Mouse (Mus musculus) regulatory T cell (primary cell): Measurements from ENCODE around the gene Zfpl1.
"Not testable (repeated sequence)": the region's sequence is repeated elsewhere in the genome, so short reads cannot be mapped to it uniquely, and the experiment has no call there.

Experiments used
- in situ Hi-C: fragments of 300-600 bp; cut with MboI, MseI; formaldehyde crosslinking; loops from one replicate; pipeline ENCODE4 v1.15.1; 2025; ENCODE audit warnings: high pct_unique_total_duplicates

The Zfpl1 gene

GRCm38 (mm10) chr19:6084478-6085248 lies at the start of gene Zfpl1, which contains the start of gene Cdca5:
Gene Zfpl1 (minus strand): TSS chr19:6084956.
Gene Cdca5 (plus strand): TSS chr19:6084983.
- in situ Hi-C loops, result no loop called here

GRCm38 (mm10) chr19:6133197-6133596 lies 48.4 kb upstream of the Zfpl1 start:
- in situ Hi-C loops, result not testable (repeated sequence)

- in situ Hi-C loops, result no loop called here
These were observed 47.5 kb upstream of the Zfpl1 start for GRCm38 (mm10) chr19:6132171-6132827.

GRCm38 (mm10) chr19:6130414-6131128 lies 45.8 kb upstream of the Zfpl1 start:
- in situ Hi-C loops, result not testable (repeated sequence)

GRCm38 (mm10) chr19:6127760-6128341 lies 43.1 kb upstream of the Zfpl1 start, which contains the start of gene Snx15:
Gene Snx15 (minus strand): TSS chr19:6128304.
- in situ Hi-C loops, result loop anchor here (5.0 kb wide), 1 partner anchor 166 kb away; the partner anchor contains the start of gene Pola2

- in situ Hi-C loops, result loop anchor here (5.0 kb wide), 1 partner anchor 165 kb away; the partner anchor contains the start of gene Pola2
These were observed 42.2 kb upstream of the Zfpl1 start for GRCm38 (mm10) chr19:6126789-6127580.

- in situ Hi-C loops, result loop anchor here (5.0 kb wide), 1 partner anchor 164 kb away; the partner anchor contains the start of gene Pola2
These were observed 41.5 kb upstream of the Zfpl1 start for GRCm38 (mm10) chr19:6126289-6126688.

GRCm38 (mm10) chr19:6124898-6125297 lies 40.1 kb upstream of the Zfpl1 start:
- in situ Hi-C loops, result loop anchor here (5.0 kb wide), 1 partner anchor 163 kb away; the partner anchor contains the start of gene Pola2

GRCm38 (mm10) chr19:6123330-6123729 lies 38.6 kb upstream of the Zfpl1 start:
- in situ Hi-C loops, result no loop called here

- in situ Hi-C loops, result no loop called here
These were observed 37.0 kb upstream of the Zfpl1 start for GRCm38 (mm10) chr19:6121761-6122160.

- in situ Hi-C loops, result no loop called here
These were observed 34.0 kb upstream of the Zfpl1 start for GRCm38 (mm10) chr19:6118677-6119185.

GRCm38 (mm10) chr19:6117986-6118676 lies 33.4 kb upstream of the Zfpl1 start, which contains the start of gene Sac3d1:
Gene Sac3d1 (minus strand): TSS chr19:6118650.
- in situ Hi-C loops, result no loop called here

- in situ Hi-C loops, result no loop called here
These were observed 32.7 kb upstream of the Zfpl1 start for GRCm38 (mm10) chr19:6117346-6117985.

- in situ Hi-C loops, result no loop called here
These were observed 31.5 kb upstream of the Zfpl1 start for GRCm38 (mm10) chr19:6116113-6116850.

GRCm38 (mm10) chr19:6113116-6113515 lies 28.4 kb upstream of the Zfpl1 start:
- in situ Hi-C loops, result no loop called here

- in situ Hi-C loops, result no loop called here
These were observed 20.8 kb upstream of the Zfpl1 start, which contains the start of gene Naaladl1 for GRCm38 (mm10) chr19:6105586-6105985. Gene Naaladl1 (plus strand): TSS chr19:6105782.

GRCm38 (mm10) chr19:6104476-6104875 lies 19.7 kb upstream of the Zfpl1 start:
- in situ Hi-C loops, result no loop called here

GRCm38 (mm10) chr19:6102169-6102853 lies 17.6 kb upstream of the Zfpl1 start:
- in situ Hi-C loops, result no loop called here
